Mouse (Mus musculus) heart, postnatal 14 days (tissue): ENCODE data around the gene 4930539E08Rik. TPM values are rescaled to one million over a fixed set of nuclear protein-coding genes. Genes with fewer than 3 reads are reported as not detected.

Experiments used
- DNase-seq, 2 experiments: peaks; one replicate each; pipeline ENCODE4 v3.0.0; 2021 to 2022
- intact Hi-C: fragments of 180-260 bp; cut with DNase I; formaldehyde crosslinking; loops from one replicate; pipeline ENCODE4 v1.15.1; 2025
- total RNA-seq, 2 experiments: library from RNA; stranded (reverse); gene quantifications; 2 replicates each; pipeline ENCODE4 v1.2.3; 2021

Gene 4930539E08Rik
- total RNA-seq, 2 experiments from 2014 or later: 0.07 TPM

DNA sequence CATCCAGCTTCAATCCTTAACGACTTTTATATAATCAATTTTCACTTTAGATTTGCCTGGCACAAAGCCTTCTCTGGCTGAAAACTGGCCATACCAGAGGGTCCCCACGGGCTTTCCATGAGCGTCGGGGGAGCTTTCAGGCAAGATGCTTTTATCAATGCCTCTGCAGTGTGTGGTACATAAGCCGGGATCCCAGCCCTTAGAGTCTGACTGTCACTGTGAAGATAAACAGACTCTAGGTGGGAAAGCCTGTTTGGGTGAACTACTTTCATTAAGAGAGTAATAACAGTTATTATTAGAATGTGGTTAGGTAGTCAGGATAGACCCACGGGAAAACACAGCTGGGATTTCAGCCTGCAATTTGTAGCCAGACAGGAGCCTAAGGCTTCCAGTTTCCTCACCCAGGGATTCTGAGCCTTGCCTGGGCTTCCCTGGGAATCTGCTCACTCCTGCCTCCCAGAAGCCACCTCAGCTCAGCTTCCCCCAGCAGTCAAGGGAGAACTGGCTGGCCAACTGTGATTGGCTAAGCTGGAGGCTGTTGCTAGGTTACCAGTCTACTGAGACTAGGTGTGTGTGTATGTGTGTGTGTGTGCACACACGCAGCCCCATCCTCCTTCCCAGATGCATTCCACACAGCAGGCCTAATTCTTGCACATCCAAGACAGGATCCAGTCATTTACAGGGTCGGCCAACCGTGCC, 45.6 kb downstream of the 4930539E08Rik start:
- DNase-seq: no peak
- intact Hi-C loops: no loop called here

DNA sequence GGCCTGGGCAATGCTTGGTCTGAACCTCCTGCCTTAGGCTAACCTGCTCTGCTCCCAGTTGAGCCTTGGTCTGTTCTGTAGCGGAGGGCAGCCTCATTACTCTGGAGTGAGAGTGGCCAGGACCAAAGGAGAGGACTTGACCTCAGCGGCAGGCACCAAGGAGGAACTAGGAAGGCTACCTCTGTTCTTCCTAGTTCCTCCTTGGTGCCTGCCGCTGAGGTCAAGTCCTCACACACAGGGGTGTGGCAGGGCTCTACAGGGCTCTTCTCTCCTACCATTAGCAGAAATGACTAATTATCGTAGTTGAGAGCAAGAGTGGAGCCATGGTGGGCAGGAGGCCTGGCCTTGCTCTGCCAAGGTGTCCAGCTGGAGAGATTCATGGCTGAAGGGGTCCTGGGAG, 47.7 kb downstream of the 4930539E08Rik start:
- intact Hi-C loops: no loop called here
- DNase-seq: no peak

DNA sequence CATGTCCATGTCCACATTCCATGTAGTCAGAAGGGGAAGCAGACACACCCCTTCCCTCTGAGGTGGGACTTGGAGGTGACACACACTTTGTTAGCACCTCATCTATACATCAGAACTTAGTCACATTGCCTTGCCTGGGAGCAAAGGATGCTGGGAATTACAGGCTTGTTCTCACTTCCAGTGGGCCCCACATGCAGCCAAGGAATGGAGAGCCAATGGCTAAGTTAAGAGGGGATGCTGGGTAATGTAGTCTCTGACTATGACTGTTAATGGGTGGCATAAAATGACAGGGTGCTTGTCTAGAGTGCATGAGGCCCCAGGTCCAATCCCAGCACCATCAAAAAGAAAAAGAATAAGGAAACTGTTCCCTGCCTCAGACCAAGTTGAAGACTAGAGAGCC, 48.2 kb downstream of the 4930539E08Rik start:
- intact Hi-C loops: no loop called here
- DNase-seq: no peak

- intact Hi-C loops: no loop called here
- no peak for DNase-seq
Measured at GRCm38 (mm10) chr17:28864464-28864863, 50.7 kb downstream of the 4930539E08Rik start.

- intact Hi-C loops: no loop called here
- DNase-seq: no peak
Measured at GRCm38 (mm10) chr17:28863926-28864325, 51.2 kb downstream of the 4930539E08Rik start.

DNA sequence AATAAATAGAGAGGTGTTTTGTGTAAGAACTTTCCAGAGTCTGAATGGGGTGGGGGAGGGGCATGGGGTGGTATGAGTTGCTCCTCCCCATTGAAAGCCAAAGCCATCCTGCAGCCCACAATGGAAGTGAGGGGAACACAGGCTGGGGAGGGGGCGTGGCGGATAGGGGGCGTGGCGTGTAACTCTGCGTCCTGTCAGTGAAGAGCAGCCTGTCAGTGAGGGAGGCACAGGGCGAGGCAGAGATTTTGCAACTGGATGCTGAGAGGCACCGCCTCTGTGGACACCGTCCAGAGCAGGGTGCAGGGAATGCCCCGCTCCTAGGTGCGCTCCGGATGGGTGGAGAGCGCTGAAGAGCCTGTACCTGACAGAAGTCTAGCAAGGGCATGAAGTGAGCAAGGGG, 56.9 kb downstream of the 4930539E08Rik start, which contains the start of gene Pnpla1:
TSS of gene Pnpla1 (plus strand) at position 207 of the 400 bp plus-strand sequence.
- intact Hi-C loops: no loop called here
- DNase-seq: peak in 1 of 2 experiments; percentile 9

DNA sequence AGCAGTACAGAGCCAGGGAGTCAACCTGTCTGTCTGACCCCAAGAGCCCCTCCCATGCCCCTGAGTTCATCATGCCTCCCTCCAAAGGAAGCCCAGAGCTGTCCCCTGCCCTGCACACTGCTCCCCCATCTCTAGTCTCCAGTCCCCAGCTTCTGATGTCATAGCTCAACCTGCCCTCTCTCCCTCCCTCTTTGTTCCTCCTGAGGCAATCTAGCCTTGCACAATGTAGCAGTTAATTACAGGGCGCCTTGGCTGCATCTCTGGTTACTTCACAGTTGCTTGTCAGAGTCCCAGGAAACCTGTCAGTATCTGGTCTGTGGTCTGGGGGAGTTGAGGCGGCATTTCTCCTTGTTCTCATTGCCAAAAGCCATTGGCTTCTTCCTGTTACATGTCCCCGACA, 59.1 kb downstream of the 4930539E08Rik start:
- no peak for DNase-seq
- intact Hi-C loops: no loop called here

GRCm38 (mm10) chr17:28855166-28855885, 59.8 kb downstream of the 4930539E08Rik start:
- DNase-seq: peak in 1 of 2 experiments; percentile 26
- intact Hi-C loops: no loop called here

DNA sequence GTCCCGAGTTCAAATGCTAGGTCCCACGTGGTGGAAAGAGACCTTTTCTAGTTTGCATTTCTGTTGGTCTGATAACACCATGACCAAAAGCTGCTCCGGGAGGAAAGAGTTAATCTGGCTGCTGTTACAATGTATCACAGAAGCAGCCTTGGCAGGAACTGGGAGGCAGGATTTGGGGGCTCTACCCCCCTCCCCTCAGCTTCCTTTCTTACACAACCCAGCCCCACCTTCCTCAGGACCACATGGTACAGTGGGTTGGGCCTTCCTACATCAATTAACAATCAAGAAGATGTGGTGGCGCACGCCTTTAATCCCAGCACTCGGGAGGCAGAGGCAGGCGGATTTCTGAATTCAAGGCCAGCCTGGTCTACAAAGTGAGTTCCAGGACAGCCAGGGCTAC, 60.7 kb downstream of the 4930539E08Rik start:
- intact Hi-C loops: no loop called here
- DNase-seq: no peak

DNA sequence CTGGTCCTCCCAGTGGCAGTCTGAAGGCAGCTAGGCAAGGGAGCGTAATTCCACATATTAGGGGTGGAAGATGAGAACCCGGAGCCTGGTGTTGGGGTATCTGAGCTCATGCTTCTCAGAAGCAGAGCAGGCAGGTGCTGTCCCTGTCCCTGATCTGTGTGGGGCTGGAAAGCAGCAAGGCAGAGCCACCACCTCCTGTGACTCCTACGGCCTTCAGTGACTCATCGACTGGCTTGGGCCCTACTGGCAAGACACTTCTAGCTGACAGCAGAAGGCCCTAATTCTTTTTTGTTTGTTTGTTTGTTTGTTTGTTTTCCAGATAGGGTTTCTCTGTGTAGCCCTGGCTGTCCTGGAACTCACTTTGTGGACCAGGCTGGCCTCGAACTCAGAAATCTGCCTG, 64.6 kb downstream of the 4930539E08Rik start:
- DNase-seq: no peak

DNA sequence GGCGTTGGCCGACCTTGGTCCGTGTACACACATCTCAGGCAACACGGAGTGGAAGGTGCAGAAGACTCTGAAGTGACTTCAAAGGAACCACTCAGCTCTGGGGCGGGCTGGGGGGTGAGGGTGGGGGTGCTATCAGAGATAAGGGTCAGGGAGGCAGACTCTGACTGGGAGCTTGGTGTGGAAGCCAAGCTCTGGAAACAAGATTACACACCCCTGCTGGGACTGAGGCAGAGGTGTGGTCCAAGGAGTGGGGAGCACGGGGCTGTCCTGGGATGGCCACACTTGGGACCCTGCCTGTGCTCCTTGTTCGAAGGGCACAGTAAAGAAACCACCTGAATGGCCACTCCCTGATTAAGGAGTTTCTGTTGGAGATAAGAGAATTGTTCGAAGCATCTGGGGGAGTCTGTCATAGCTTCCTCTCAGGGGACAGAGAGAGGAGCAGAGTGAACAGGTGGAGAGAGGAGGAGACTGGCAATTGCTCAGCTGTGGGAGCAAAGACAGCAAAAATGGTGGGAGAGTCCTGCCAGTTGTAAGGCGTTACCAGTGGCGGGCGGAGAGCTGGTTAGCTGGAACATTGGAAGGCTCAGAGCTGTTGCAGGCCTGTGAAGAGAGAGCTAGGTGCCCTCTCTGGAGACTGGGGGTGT, 68.0 kb downstream of the 4930539E08Rik start:
- intact Hi-C loops: no loop called here
- DNase-seq: no peak

More for the DNA sequence above, 64.6 kb downstream of the 4930539E08Rik start:
- intact Hi-C loops: no loop called here

Other genes with a start within 250 kb of the 4930539E08Rik start
- gene Slc26a8, start 225.1 kb downstream of the 4930539E08Rik start, total RNA-seq: under 1 TPM; 0.59 to 0.62 TPM
- 10 to 100 TPM; 51.2 to 51.4 TPM for gene Mapk14, start 224.0 kb downstream of the 4930539E08Rik start, total RNA-seq
- 1 to 10 TPM in 1 of 2 experiments, under 1 TPM in 1; 0.98 to 1.4 TPM for gene AC170998.1, start 189.2 kb downstream of the 4930539E08Rik start, total RNA-seq
- under 1 TPM; 0.17 to 0.33 TPM for gene Mapk13, start 146.0 kb downstream of the 4930539E08Rik start, total RNA-seq
- gene Brpf3, start 114.2 kb downstream of the 4930539E08Rik start, total RNA-seq: 10 to 100 TPM; 17.2 to 18.5 TPM
- gene Pnpla1, start 56.9 kb downstream of the 4930539E08Rik start, total RNA-seq: not detected
- gene Pxt1, start 28.5 kb upstream of the 4930539E08Rik start, total RNA-seq: under 1 TPM; 0.36 to 0.44 TPM
- gene Kctd20, start 36.6 kb upstream of the 4930539E08Rik start, total RNA-seq: 10 to 100 TPM; 59.5 to 62.6 TPM
- 10 to 100 TPM; 47.6 to 48.8 TPM for gene Stk38, start 92.7 kb upstream of the 4930539E08Rik start, total RNA-seq
- gene Srsf3, start 117.3 kb upstream of the 4930539E08Rik start, total RNA-seq: 100 to 1,000 TPM in 1 of 2 experiments, 10 to 100 TPM in 1; 99.7 to 120 TPM
- gene Cdkn1a, start 175.7 kb upstream of the 4930539E08Rik start, total RNA-seq: 100 to 1,000 TPM; 105 to 121 TPM
- gene Rab44, start 198.8 kb upstream of the 4930539E08Rik start, total RNA-seq: under 1 TPM; 0.73 to 0.76 TPM